Mouse (Mus musculus) hindbrain, embryonic 14.5 days (tissue): ENCODE measurements around the gene Gm49354. TPM values are rescaled to one million over a fixed set of nuclear protein-coding genes. Genes with fewer than 3 reads are reported as not detected.

ENCODE experiments used
- polyA plus RNA-seq: library from polyadenylated mRNA; unstranded; fragments of >200 nt; fragmentation: Nextera tagmentation; extraction: Ambion mirVana; gene quantifications from 2 replicates; pipeline ENCODE4 v1.2.1, GENCODE M21; 2014

Gm49354 gene
- polyA plus RNA-seq, 1 experiment from 2014 or later: not detected

Other genes starting within 250 kb of the Gm49354 start
- gene Agtpbp1, start 197.0 kb downstream of the Gm49354 start, polyA plus RNA-seq: 100 and 109 TPM in 2 replicates
- gene Naa35, start 197.0 kb downstream of the Gm49354 start, polyA plus RNA-seq: 119 and 124 TPM in 2 replicates
- gene Golm1, start 106.4 kb downstream of the Gm49354 start, polyA plus RNA-seq: 25.3 and 29.7 TPM in 2 replicates
- not detected in 2 replicates for gene 4921517D22Rik, start 88.1 kb downstream of the Gm49354 start, polyA plus RNA-seq
- 0.05 and 0.16 TPM in 2 replicates for gene Spata31d1a, start 71.9 kb downstream of the Gm49354 start, polyA plus RNA-seq
- gene Spata31d1b, start 70.0 kb downstream of the Gm49354 start, polyA plus RNA-seq: not detected in 2 replicates
- gene Spata31d1d, start 50.5 kb downstream of the Gm49354 start, polyA plus RNA-seq: 0.09 TPM in 1 of 2 replicates, not detected in the other
- 0.11 and 0.93 TPM in 2 replicates for gene 1700014D04Rik, start 35.5 kb downstream of the Gm49354 start, polyA plus RNA-seq
- 185 and 197 TPM in 2 replicates for gene Isca1, start 12.4 kb downstream of the Gm49354 start, polyA plus RNA-seq
- 42.8 and 43.1 TPM in 2 replicates for gene Tut7, start 40.9 kb upstream of the Gm49354 start, polyA plus RNA-seq